Mouse (Mus musculus) MEL (cell line): Measurements from ENCODE around the gene Parp11. TPM values are rescaled to one million over a fixed set of nuclear protein-coding genes. Genes with fewer than 3 reads are reported as not detected.

Experiments used
- DNase-seq: peaks from one replicate; pipeline ENCODE4 v3.0.0; 2011; ENCODE audit warnings: low read depth, low spot score
- H3K27ac ChIP-seq: 2 replicates; pipeline ENCODE4 v1.5.1; 2012; ENCODE audit warnings: low read depth, mild to moderate bottlenecking, control low read depth, low read length, moderate library complexity; ENCODE audit not compliant: control insufficient read depth
- H3K27me3 ChIP-seq, 2 experiments: fragments of 150-350 bp in 1 of 2; sonication (generic) in 1 of 2; 2 replicates each; pipeline ENCODE4 v1.6.1; 2012; ENCODE audit warnings: low read length in 2 of 2, mild to moderate bottlenecking in 2 of 2, improper control_type of control experiment in 1 of 2, moderate library complexity in 1 of 2; ENCODE audit not compliant: insufficient read depth in 2 of 2, control insufficient read depth in 1 of 2
- H3K36me3 ChIP-seq, 2 experiments: 2 replicates each; pipeline ENCODE4 v1.6.1; 2012 to 2014; ENCODE audit warnings: low read length in 2 of 2, improper control_type of control experiment in 1 of 2, inconsistent platforms in 1 of 2, mild to moderate bottlenecking in 1 of 2; ENCODE audit not compliant: insufficient read depth in 2 of 2, control insufficient read depth in 1 of 2
- H3K4me1 ChIP-seq, 2 experiments: fragments of 150-350 bp in 1 of 2; sonication (generic) in 1 of 2; 2 replicates each; pipeline ENCODE4 v1.6.1; 2012; ENCODE audit warnings: low read length in 2 of 2, improper control_type of control experiment in 1 of 2, mild to moderate bottlenecking in 1 of 2; ENCODE audit not compliant: insufficient read depth in 2 of 2, control insufficient read depth in 1 of 2
- H3K4me3 ChIP-seq, 2 experiments: fragments of 150-350 bp in 1 of 2; sonication (generic) in 1 of 2; 2 replicates each; pipeline ENCODE4 v1.5.1; 2012; ENCODE audit warnings: low read depth in 2 of 2, low read length in 2 of 2, mild to moderate bottlenecking in 2 of 2, moderate library complexity in 2 of 2, control low read depth in 1 of 2, improper control_type of control experiment in 1 of 2; ENCODE audit not compliant: control insufficient read depth in 1 of 2, insufficient read depth in 1 of 2
- H3K79me2 ChIP-seq: 2 replicates; pipeline ENCODE4 v1.6.1; 2012; ENCODE audit warnings: mild to moderate bottlenecking, low read length, moderate library complexity; ENCODE audit not compliant: control insufficient read depth, poor library complexity, insufficient read depth
- H3K9ac ChIP-seq: 2 replicates; pipeline ENCODE4 v1.6.1; 2012; ENCODE audit warnings: low read depth, mild to moderate bottlenecking, control low read depth, low read length, moderate library complexity; ENCODE audit not compliant: control insufficient read depth, poor library complexity, severe bottlenecking
- H3K9me3 ChIP-seq: fragments of 150-350 bp; sonication (generic); replicated peaks from 2 replicates; pipeline ENCODE4 v1.6.1; 2012; ENCODE audit warnings: mild to moderate bottlenecking, low read length, improper control_type of control experiment, moderate library complexity; ENCODE audit not compliant: insufficient read depth
- BHLHE40 ChIP-seq: IDR thresholded peaks from 2 replicates; pipeline ENCODE4 v1.6.1; 2012; ENCODE audit warnings: low read depth, mild to moderate bottlenecking, inconsistent platforms, low read length, improper control_type of control experiment, borderline replicate concordance
- CHD2 ChIP-seq: IDR thresholded peaks from 2 replicates; pipeline ENCODE4 v1.6.1; 2011; ENCODE audit warnings: low read length, improper control_type of control experiment
- EP300 ChIP-seq, 2 experiments: IDR thresholded peaks; 2 replicates each; pipeline ENCODE4 v1.6.1; 2011; ENCODE audit warnings: improper control_type of control experiment in 2 of 2, low read length in 2 of 2, low read depth in 1 of 2, mild to moderate bottlenecking in 1 of 2
- ETS1 ChIP-seq: IDR thresholded peaks from 2 replicates; pipeline ENCODE4 v1.6.1; 2012; ENCODE audit warnings: low read depth, mild to moderate bottlenecking, inconsistent platforms, low read length, improper control_type of control experiment, moderate library complexity
- GATA1 ChIP-seq: IDR thresholded peaks from 2 replicates; pipeline ENCODE4 v1.6.1; 2011; ENCODE audit warnings: low read depth, low read length, improper control_type of control experiment
- HCFC1 ChIP-seq: IDR thresholded peaks from 2 replicates; pipeline ENCODE4 v1.6.1; 2012; ENCODE audit warnings: low read depth, mild to moderate bottlenecking, inconsistent platforms, low read length, improper control_type of control experiment, moderate library complexity
- KAT2A ChIP-seq: conservative IDR thresholded peaks from 2 replicates; pipeline ENCODE4 v1.6.1; 2012; ENCODE audit warnings: low read depth, low read length, improper control_type of control experiment, inconsistent platforms
- MAFK ChIP-seq: IDR thresholded peaks from 2 replicates; pipeline ENCODE4 v1.6.1; 2011; ENCODE audit warnings: low read depth, mild to moderate bottlenecking, low read length, improper control_type of control experiment, borderline replicate concordance
- MAX ChIP-seq: IDR thresholded peaks from 2 replicates; pipeline ENCODE4 v1.6.1; 2011; ENCODE audit warnings: low read length, improper control_type of control experiment
- MXI1 ChIP-seq: IDR thresholded peaks from 2 replicates; pipeline ENCODE4 v1.6.1; 2011; ENCODE audit warnings: mild to moderate bottlenecking, low read depth, low read length, improper control_type of control experiment
- MYC ChIP-seq: IDR thresholded peaks from 2 replicates; pipeline ENCODE4 v1.6.1; 2011; ENCODE audit warnings: low read depth, mild to moderate bottlenecking, low read length, improper control_type of control experiment, moderate library complexity
- NELFE ChIP-seq: IDR thresholded peaks from 2 replicates; pipeline ENCODE4 v1.6.1; 2011; ENCODE audit warnings: low read depth, low read length, improper control_type of control experiment
- NRF1 ChIP-seq: IDR thresholded peaks from 2 replicates; pipeline ENCODE4 v1.6.1; 2014; ENCODE audit warnings: low read depth, mild to moderate bottlenecking, inconsistent platforms, low read length, improper control_type of control experiment, moderate library complexity; ENCODE audit not compliant: poor library complexity, insufficient read depth, severe bottlenecking
- POLR2A ChIP-seq, 2 experiments: IDR thresholded peaks; 2 replicates each; pipeline ENCODE4 v1.6.1; 2011 to 2012; ENCODE audit warnings: low read length in 2 of 2, mild to moderate bottlenecking in 2 of 2, control low read depth in 1 of 2, improper control_type of control experiment in 1 of 2, low read depth in 1 of 2, moderate library complexity in 1 of 2; ENCODE audit not compliant: control insufficient read depth in 1 of 2, insufficient read depth in 1 of 2, poor library complexity in 1 of 2
- POLR2AphosphoS2 ChIP-seq: IDR thresholded peaks from 2 replicates; pipeline ENCODE4 v1.6.1; 2011; ENCODE audit warnings: low read length, improper control_type of control experiment
- POLR2AphosphoS5 ChIP-seq: IDR thresholded peaks from 2 replicates; pipeline ENCODE4 v1.6.1; 2012; ENCODE audit warnings: low read depth, borderline replicate concordance, mild to moderate bottlenecking, inconsistent platforms, low read length, moderate library complexity, mixed read lengths
- RCOR1 ChIP-seq: IDR thresholded peaks from 2 replicates; pipeline ENCODE4 v1.6.1; 2012; ENCODE audit warnings: low read depth, mild to moderate bottlenecking, inconsistent platforms, low read length, improper control_type of control experiment
- SIN3A ChIP-seq: IDR thresholded peaks from 2 replicates; pipeline ENCODE4 v1.6.1; 2012; ENCODE audit warnings: low read length, improper control_type of control experiment, inconsistent platforms
- SMC3 ChIP-seq: IDR thresholded peaks from 2 replicates; pipeline ENCODE4 v1.6.1; 2011; ENCODE audit warnings: low read depth, low read length, improper control_type of control experiment
- TBP ChIP-seq: IDR thresholded peaks from 2 replicates; pipeline ENCODE4 v1.8.0; 2011; ENCODE audit warnings: low read depth, low read length, improper control_type of control experiment
- TCF12 ChIP-seq: IDR thresholded peaks from 2 replicates; pipeline ENCODE4 v1.6.1; 2014; ENCODE audit warnings: low read depth, mild to moderate bottlenecking, inconsistent platforms, low read length, improper control_type of control experiment, moderate library complexity
- UBTF ChIP-seq: IDR thresholded peaks from 2 replicates; pipeline ENCODE4 v1.6.1; 2012; ENCODE audit warnings: low read depth, mild to moderate bottlenecking, inconsistent platforms, low read length, improper control_type of control experiment, moderate library complexity, borderline replicate concordance; ENCODE audit not compliant: insufficient read depth
- USF1 ChIP-seq: IDR thresholded peaks from 2 replicates; pipeline ENCODE4 v1.6.1; 2014; ENCODE audit warnings: low read depth, mild to moderate bottlenecking, inconsistent platforms, low read length, improper control_type of control experiment, moderate library complexity
- USF2 ChIP-seq, 2 experiments: IDR thresholded peaks; 2 replicates each; pipeline ENCODE4 v1.6.1; 2011 to 2012; ENCODE audit warnings: improper control_type of control experiment in 2 of 2, low read length in 2 of 2, borderline replicate concordance in 1 of 2, inconsistent platforms in 1 of 2, low read depth in 1 of 2, mild to moderate bottlenecking in 1 of 2; ENCODE audit not compliant: insufficient read depth in 1 of 2
- ZC3H11A ChIP-seq: IDR thresholded peaks from 2 replicates; pipeline ENCODE4 v1.6.1; 2012; ENCODE audit warnings: low read depth, mild to moderate bottlenecking, inconsistent platforms, low read length, improper control_type of control experiment
- ZKSCAN1 ChIP-seq: IDR thresholded peaks from 2 replicates; pipeline ENCODE4 v1.6.1; 2012; ENCODE audit warnings: low read depth, mild to moderate bottlenecking, inconsistent platforms, low read length, improper control_type of control experiment, moderate library complexity
- ZNF384 ChIP-seq: IDR thresholded peaks from 2 replicates; pipeline ENCODE4 v1.6.1; 2012; ENCODE audit warnings: low read depth, mild to moderate bottlenecking, inconsistent platforms, low read length, improper control_type of control experiment
- polyA plus RNA-seq, 2 experiments: library from polyadenylated mRNA; stranded (reverse) in 1 of 2; unstranded in 1 of 2; fragments of >175 nt in 1 of 2; fragments of >200 nt in 1 of 2; gene quantifications; 2 replicates each; pipeline versions ENCODE4 v1.2.1 to v1.2.4; 2012; ENCODE audit warnings: low replicate concordance in 2 of 2, low read depth in 1 of 2; ENCODE audit not compliant: insufficient read length in 2 of 2, insufficient read depth in 1 of 2, missing spikeins in 1 of 2
- total RNA-seq: library from RNA; depleted of rRNA; stranded (reverse); fragments of 300-350 nt; gene quantifications from 2 replicates; pipeline ENCODE4 v1.2.3, GENCODE M21; 2012

Gene Parp11
- total and polyA plus RNA-seq, 3 experiments = 5.9 to 8.2 TPM; not detected in 1

DNA sequence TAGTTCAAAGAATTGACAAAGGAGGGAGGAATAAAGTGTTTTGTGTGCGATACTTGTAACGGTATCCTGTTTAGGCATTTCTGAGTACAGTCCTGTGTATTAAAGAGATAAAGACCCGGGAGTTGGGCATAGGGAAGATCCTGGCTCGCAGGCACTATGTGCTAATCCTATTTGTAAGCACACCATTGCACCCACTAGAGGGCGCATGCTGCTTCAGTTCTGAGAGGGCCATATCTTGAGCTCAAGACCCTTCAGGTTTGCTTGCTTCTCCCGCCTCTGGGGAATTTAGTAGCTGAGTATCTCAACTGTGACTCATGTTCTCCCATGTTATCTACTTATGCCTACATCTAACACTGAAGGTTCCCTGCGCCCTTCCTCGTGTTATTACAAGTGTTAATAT, 77.8 kb downstream of the Parp11 start (continued):
- TF ChIP-seq SMC3 = peak; percentile 76
- TF ChIP-seq SIN3A = no peak
- TF ChIP-seq UBTF = no peak
- 0 out of 2 replicates have a peak, but pooled peaks have one; percentile 43 for TF ChIP-seq TBP
- no peak for TF ChIP-seq NRF1
- no peak for TF ChIP-seq ZNF384
- peak; percentile 46 for TF ChIP-seq GATA1
- TF ChIP-seq POLR2AphosphoS2 = no peak
- TF ChIP-seq, all 39 proteins: peak for 7

GRCm38 (mm10) chr6:127528625-127529024, 82.0 kb downstream of the Parp11 start:
- no peak overlapping the region for H3K4me3 ChIP-seq
- no peak overlapping the region for H3K9ac ChIP-seq
- peak overlapping the region; percentile 41; the same call in 1 of the 2 replicates for H3K27ac ChIP-seq
- H3K9me3 ChIP-seq = no peaks in the 10 kb centered on the region
- DNase-seq = peak; percentile 29
- H3K36me3 ChIP-seq = peaks cover 0 to 10% of the 10 kb centered on the region in 2 experiments; a peak in 2 of 4 replicates
- TF ChIP-seq NRF1 = no peak
- no peak for TF ChIP-seq CHD2
- no peak for TF ChIP-seq MAX
- no peak for TF ChIP-seq POLR2A (IDR thresholded peaks at IDR 0.05; ENCODE audit: control insufficient read depth in 1 of 2, insufficient read depth in 1 of 2, low read depth in 1 of 2, low read length in 2 of 2, poor library complexity in 1 of 2)
- peak; percentile 56 for TF ChIP-seq USF1
- no peak for TF ChIP-seq UBTF
- TF ChIP-seq, all 39 proteins: peak for 1
- no peaks in the 10 kb centered on the region for H3K79me2 ChIP-seq
- peaks cover 11 to 28% of the 10 kb centered on the region in 2 experiments for H3K4me1 ChIP-seq
- no peaks in the 10 kb centered on the region for H3K27me3 ChIP-seq

- no peak overlapping the region; a peak in 1 of 4 replicates for H3K4me3 ChIP-seq
- H3K79me2 ChIP-seq = no peaks in the 10 kb centered on the region
- no peak overlapping the region for H3K9ac ChIP-seq
- peak overlapping the region; percentile 83 for H3K27ac ChIP-seq
- no peaks in the 10 kb centered on the region for H3K9me3 ChIP-seq
- H3K27me3 ChIP-seq = no peaks in the 10 kb centered on the region
- H3K4me1 ChIP-seq = peaks cover 11 to 28% of the 10 kb centered on the region in 2 experiments
- peaks cover 0 to 10% of the 10 kb centered on the region in 2 experiments; a peak in 2 of 4 replicates for H3K36me3 ChIP-seq
- peak; percentile 87 for DNase-seq
- TF ChIP-seq USF2 (IDR thresholded peaks at IDR 0.05; ENCODE audit: borderline replicate concordance in 1 of 2, insufficient read depth in 1 of 2, low read depth in 1 of 2, low read length in 2 of 2) (no peak), NRF1 (no peak), POLR2AphosphoS5 (no peak), ZKSCAN1 (no peak), CHD2 (no peak), USF1 (peak; percentile 22; the same call in 1 of the 2 replicates), RCOR1 (peak; percentile 74), BHLHE40 (peak; percentile 41; the same call in 1 of the 2 replicates), MXI1 (peak; percentile 44), MAX (peak; percentile 64; the same call in 1 of the 2 replicates), HCFC1 (no peak), MAFK (no peak), KAT2A (no peak), EP300 (IDR thresholded peaks at IDR 0.05; ENCODE audit: low read depth in 1 of 2, low read length in 2 of 2) (peak; percentile 74 to 90), ETS1 (peak; percentile 58), POLR2AphosphoS2 (no peak), NELFE (0 out of 2 replicates have a peak, but pooled peaks have one; percentile 25), GATA1 (peak; percentile 42; the same call in 1 of the 2 replicates), SIN3A (peak; percentile 57), TCF12 (peak; percentile 58), ZC3H11A (no peak), UBTF (no peak), MYC (no peak)
Observed at GRCm38 (mm10) chr6:127529451-127529850, 82.8 kb downstream of the Parp11 start.
